Mouse (Mus musculus) liver, embryonic 14.5 days (tissue): ENCODE data around the gene Sebox.

Experiments used
- CTCF ChIP-seq: IDR thresholded peaks from 2 replicates; pipeline ENCODE4 v1.5.1; 2016; ENCODE audit warnings: antibody characterized with exemption, low read depth, control low read depth
- EP300 ChIP-seq: IDR thresholded peaks from 2 replicates; pipeline ENCODE4 v1.6.1; 2016; ENCODE audit warnings: antibody characterized with exemption, low read depth

- TF ChIP-seq CTCF = no peak
- no peak for TF ChIP-seq EP300
Measured at GRCm38 (mm10) chr11:78465568-78466180, 37.6 kb upstream of the Sebox start, which contains the start of gene Slc46a1.
